Mouse (Mus musculus): ENCODE results near the gene Akt2.
"Not testable (repeated sequence)": the region's sequence is repeated elsewhere in the genome, so short reads cannot be mapped to it uniquely, and the experiment has no call there.

The Akt2 gene

GRCm38 (mm10) chr7:27613751-27614499 is 22.6 kb downstream of the Akt2 start:
- in situ Hi-C loops (cut with MboI, MseI) = no loop called here

GRCm38 (mm10) chr7:27621028-27621427 is 29.7 kb downstream of the Akt2 start:
- in situ Hi-C loops (cut with MboI, MseI) = no loop called here

GRCm38 (mm10) chr7:27622234-27622633 is 30.9 kb downstream of the Akt2 start:
- in situ Hi-C loops (cut with MboI, MseI) = no loop called here

DNA sequence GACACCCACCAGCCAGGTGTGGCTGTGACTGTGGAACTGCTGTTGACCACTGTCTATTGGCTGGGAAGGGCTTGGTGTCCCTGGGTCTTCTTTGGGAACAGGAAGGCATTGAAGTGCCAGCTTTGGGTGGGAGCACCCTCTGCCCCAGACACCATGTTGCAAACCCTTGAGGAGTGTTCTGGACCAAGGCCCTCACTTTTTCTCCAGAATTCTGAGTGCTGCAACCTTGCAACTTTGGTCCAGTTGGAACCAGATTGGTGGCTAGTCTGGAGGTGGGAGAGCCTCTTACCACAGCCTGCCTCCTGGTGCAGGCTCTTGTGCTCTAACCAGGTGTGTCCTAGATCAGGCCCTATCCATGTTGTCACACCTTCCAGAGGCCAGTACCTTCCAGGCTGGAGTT is 33.6 kb downstream of the Akt2 start:
- in situ Hi-C loops (cut with MboI, MseI) = no loop called here

GRCm38 (mm10) chr7:27627707-27628106 is 36.4 kb downstream of the Akt2 start:
- in situ Hi-C loops (cut with MboI, MseI) = no loop called here

DNA sequence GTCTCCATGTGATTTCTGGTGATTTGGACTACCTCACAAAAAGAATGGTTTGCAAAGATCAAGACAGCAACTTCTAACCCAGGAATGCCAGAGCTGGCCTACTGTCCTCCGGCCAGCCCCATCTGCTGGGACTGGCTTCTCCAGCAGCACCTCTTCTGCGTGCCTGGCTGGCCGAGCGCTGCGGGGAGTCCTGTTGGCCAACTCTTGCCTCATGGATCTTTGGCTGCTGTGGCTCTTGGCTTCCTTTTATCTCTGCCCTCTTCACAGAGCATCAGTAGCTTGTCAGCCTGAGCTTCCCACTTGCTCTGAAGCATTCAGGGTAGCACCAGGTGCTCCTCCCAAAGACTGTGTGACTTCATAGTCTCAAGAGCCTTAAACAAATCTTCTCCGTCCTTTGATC is 36.8 kb downstream of the Akt2 start:
- in situ Hi-C loops (cut with MboI, MseI) = no loop called here

DNA sequence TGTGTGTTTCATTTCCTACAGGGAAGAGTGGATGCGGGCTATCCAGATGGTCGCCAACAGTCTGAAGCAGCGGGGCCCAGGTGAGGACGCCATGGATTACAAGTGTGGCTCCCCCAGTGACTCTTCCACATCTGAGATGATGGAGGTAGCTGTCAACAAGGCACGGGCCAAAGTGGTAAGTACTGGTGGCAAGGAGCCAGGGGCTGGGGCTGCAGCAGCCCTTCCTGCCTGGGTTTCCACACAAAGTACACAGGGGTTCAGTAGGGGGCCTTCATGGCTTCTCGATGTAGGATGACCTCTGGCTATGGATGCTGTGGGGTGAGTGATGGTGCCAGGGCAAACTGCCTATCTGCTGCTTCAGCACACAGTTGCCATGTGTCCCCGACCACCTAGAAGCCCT is 37.5 kb downstream of the Akt2 start:
- in situ Hi-C loops (cut with MboI, MseI) = not testable (repeated sequence)

- in situ Hi-C loops (cut with MboI, MseI) = no loop called here
Observed at GRCm38 (mm10) chr7:27631439-27631838, 40.1 kb downstream of the Akt2 start.

- in situ Hi-C loops (cut with MboI, MseI) = no loop called here
Observed at GRCm38 (mm10) chr7:27633166-27633565, 41.8 kb downstream of the Akt2 start.

- in situ Hi-C loops (cut with MboI, MseI) = no loop called here
Observed at GRCm38 (mm10) chr7:27634691-27635090, 43.3 kb downstream of the Akt2 start.

DNA sequence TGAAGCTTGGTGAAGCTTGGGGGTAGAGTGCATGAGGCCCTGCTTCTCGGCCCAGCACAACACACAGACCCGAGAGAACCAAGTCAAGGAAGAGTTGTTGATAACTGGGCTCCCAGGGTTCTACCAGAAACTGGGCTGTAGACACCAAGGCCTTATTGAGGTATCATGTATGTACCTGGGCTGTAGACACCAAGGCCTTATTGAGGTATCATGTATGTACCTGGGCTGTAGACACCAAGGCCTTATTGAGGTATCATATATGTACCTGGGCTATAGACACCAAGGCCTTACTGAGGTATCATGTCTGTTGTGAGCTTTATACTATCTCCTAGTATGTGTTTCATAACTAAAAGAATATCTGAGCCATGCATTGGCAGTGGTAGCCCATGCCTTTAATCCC is 43.7 kb downstream of the Akt2 start:
- in situ Hi-C loops (cut with MboI, MseI) = not testable (repeated sequence)

- in situ Hi-C loops (cut with MboI, MseI) = no loop called here
Observed at GRCm38 (mm10) chr7:27644471-27644870, 53.1 kb downstream of the Akt2 start.

GRCm38 (mm10) chr7:27646516-27646915 is 55.2 kb downstream of the Akt2 start:
- in situ Hi-C loops (cut with MboI, MseI) = no loop called here

- in situ Hi-C loops (cut with MboI, MseI) = no loop called here
Observed at GRCm38 (mm10) chr7:27647281-27648002, 56.1 kb downstream of the Akt2 start.

- in situ Hi-C loops (cut with MboI, MseI) = no loop called here
Observed at GRCm38 (mm10) chr7:27649723-27650122, 58.4 kb downstream of the Akt2 start.

- in situ Hi-C loops (cut with MboI, MseI) = no loop called here
Observed at GRCm38 (mm10) chr7:27650949-27651348, 59.6 kb downstream of the Akt2 start.

- in situ Hi-C loops (cut with MboI, MseI) = no loop called here
Observed at GRCm38 (mm10) chr7:27653681-27654437, 62.5 kb downstream of the Akt2 start, which contains the start of gene Ttc9b. Gene Ttc9b, plus strand, starts transcription at chr7:27653915.

- in situ Hi-C loops (cut with MboI, MseI) = no loop called here
Observed at GRCm38 (mm10) chr7:27654607-27655276, 63.4 kb downstream of the Akt2 start.

DNA sequence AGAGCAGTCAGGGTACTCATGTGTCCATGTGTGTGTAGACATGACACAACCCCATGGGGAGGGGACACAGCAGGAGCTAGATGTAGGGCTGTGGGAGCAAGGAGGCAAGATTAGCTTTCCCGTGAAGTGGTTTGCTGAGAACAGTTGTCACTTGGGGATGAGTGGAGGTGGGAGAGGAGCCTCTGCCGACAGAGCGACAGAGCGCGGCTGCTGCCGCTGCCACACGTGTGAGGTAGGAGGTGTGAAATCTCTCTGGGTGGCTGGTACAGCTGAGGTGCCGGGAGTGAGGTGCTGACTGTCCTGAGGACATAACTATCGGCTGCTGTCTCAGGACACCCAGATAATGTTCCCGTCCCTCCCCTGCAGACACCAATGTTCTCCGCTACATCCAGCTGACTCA is 64.2 kb downstream of the Akt2 start:
- in situ Hi-C loops (cut with MboI, MseI) = no loop called here

GRCm38 (mm10) chr7:27656600-27656999 is 65.2 kb downstream of the Akt2 start:
- in situ Hi-C loops (cut with MboI, MseI) = no loop called here

GRCm38 (mm10) chr7:27657824-27658395 is 66.6 kb downstream of the Akt2 start:
- in situ Hi-C loops (cut with MboI, MseI) = no loop called here
